Mouse (Mus musculus): ENCODE measurements at regions not wholly inside any gene's neighbourhood (a gene's known extent, or its start where the extent isn't known, plus 50 kb on each side); places are given as distances from the start of the nearest gene placed in this dataset.

GRCm38 (mm10) chr14:97088863-97089262 is 570.0 kb upstream of the Klhl1 start:
- Histone ChIP-seq H3K27me3 (ENCODE audit: control insufficient read depth, insufficient read depth, low read length) (no peaks in the 10 kb centered on the region), H3K36me3 (ENCODE audit: control insufficient read depth, insufficient read depth, low read length) (no peaks in the 10 kb centered on the region)
- ATAC-seq (ENCODE audit: low FRiP score, low TSS enrichment), result no peak

DNA sequence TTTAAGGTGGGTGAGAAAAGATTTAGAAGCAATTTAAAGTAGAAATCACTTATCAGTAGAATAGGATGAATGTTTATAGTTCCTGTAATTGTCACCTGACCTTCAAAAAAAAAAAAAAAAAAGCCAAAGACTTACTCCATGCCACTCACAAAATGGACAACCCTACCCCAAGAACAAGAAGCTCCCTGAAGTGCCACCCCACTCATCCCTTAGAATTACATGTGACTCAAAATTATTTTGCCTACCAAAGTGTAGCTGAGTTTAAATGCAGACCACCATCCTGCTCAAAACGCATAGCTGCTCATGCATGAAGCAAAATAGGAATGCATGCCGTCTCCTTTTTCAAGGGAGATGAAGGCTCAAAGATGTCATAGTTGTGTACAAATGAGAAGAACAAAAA is 568.4 kb upstream of the Klhl1 start:
- DNase-seq (ENCODE audit: low spot score), result no peak
- H3K27ac ChIP-seq (replicated peaks), result no peak overlapping the region
- no peak for ATAC-seq (ENCODE audit: low FRiP score, low TSS enrichment)
- no peaks in the 10 kb centered on the region for H3K4me1 ChIP-seq (replicated peaks; ENCODE audit: control insufficient read depth, insufficient read depth)
- no peak overlapping the region for H3K9ac ChIP-seq (ENCODE audit: low read length)
- no peaks in the 10 kb centered on the region for H3K27me3 ChIP-seq (ENCODE audit: control insufficient read depth, insufficient read depth, low read length)
- no peak for TF ChIP-seq CTCF (IDR thresholded peaks at IDR 0.05; ENCODE audit: low read depth)
- no peaks in the 10 kb centered on the region for H3K9me3 ChIP-seq (ENCODE audit: control insufficient read depth, low read length)
- H3K36me3 ChIP-seq (ENCODE audit: control insufficient read depth, insufficient read depth, low read length), result no peaks in the 10 kb centered on the region
- WGBS, result 74% methylated on average over 2 of the region's 2 CpGs
- no peak overlapping the region for H3K4me2 ChIP-seq (replicated peaks; ENCODE audit: low read depth)
- no peak overlapping the region for H3K4me3 ChIP-seq (ENCODE audit: low read depth, low read length)

More at GRCm38 (mm10) chr14:97088863-97089262, 570.0 kb upstream of the Klhl1 start:
- Histone ChIP-seq H3K4me2 (replicated peaks; ENCODE audit: low read depth) (no peak overlapping the region), H3K4me1 (replicated peaks; ENCODE audit: control insufficient read depth, insufficient read depth) (no peaks in the 10 kb centered on the region), H3K27ac (replicated peaks) (no peak overlapping the region), H3K4me3 (ENCODE audit: low read depth, low read length) (no peak overlapping the region), H3K9me3 (ENCODE audit: control insufficient read depth, low read length) (no peaks in the 10 kb centered on the region), H3K9ac (ENCODE audit: low read length) (no peak overlapping the region)
- WGBS, result 80% methylated on average over 4 of the region's 4 CpGs
- TF ChIP-seq CTCF (IDR thresholded peaks at IDR 0.05; ENCODE audit: low read depth), result no peak
- TF ChIP-seq EP300 (optimal IDR thresholded peaks at IDR 0.05), result no peak
- DNase-seq (ENCODE audit: low spot score), result no peak

- Histone ChIP-seq H3K36me3 (ENCODE audit: control insufficient read depth, insufficient read depth, low read length) (no peaks in the 10 kb centered on the region), H3K4me1 (replicated peaks; ENCODE audit: control insufficient read depth, insufficient read depth) (no peaks in the 10 kb centered on the region), H3K9ac (ENCODE audit: low read length) (no peak overlapping the region), H3K27me3 (ENCODE audit: control insufficient read depth, insufficient read depth, low read length) (no peaks in the 10 kb centered on the region), H3K4me3 (ENCODE audit: low read depth, low read length) (no peak overlapping the region), H3K9me3 (ENCODE audit: control insufficient read depth, low read length) (no peaks in the 10 kb centered on the region), H3K27ac (replicated peaks) (no peak overlapping the region), H3K4me2 (replicated peaks; ENCODE audit: low read depth) (no peak overlapping the region)
- ATAC-seq (ENCODE audit: low FRiP score, low TSS enrichment), result no peak
- WGBS, result 65% methylated on average over 5 of the region's 5 CpGs
- no peak for DNase-seq (ENCODE audit: low spot score)
- TF ChIP-seq EP300 (optimal IDR thresholded peaks at IDR 0.05), result no peak
- no peak for TF ChIP-seq CTCF (IDR thresholded peaks at IDR 0.05; ENCODE audit: low read depth)
Measured at GRCm38 (mm10) chr14:97086363-97087309, 567.7 kb upstream of the Klhl1 start.

DNA sequence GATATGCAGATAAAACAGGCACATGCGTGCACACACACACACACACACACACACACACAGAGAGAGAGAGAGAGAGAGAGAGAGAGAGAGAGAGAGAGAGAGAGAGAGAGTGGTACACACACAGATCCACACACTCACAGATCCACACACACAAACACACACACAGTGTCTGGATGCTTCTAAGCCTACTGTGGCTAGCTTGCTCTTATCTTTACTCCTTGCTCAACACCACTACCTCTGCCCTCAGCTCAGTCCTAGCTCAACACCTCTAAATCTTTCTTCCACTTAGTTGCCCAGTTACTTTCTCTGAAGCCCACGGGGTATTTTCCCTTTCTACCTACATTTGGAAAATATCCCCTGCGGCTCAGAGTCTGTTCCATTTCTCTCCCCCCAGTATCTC is 555.9 kb upstream of the Klhl1 start:
- no peaks in the 10 kb centered on the region for H3K27me3 ChIP-seq (ENCODE audit: control insufficient read depth, insufficient read depth, low read length)
- H3K4me3 ChIP-seq (ENCODE audit: low read depth, low read length), result no peak overlapping the region
- no peaks in the 10 kb centered on the region for H3K36me3 ChIP-seq (ENCODE audit: control insufficient read depth, insufficient read depth, low read length)
- no peak overlapping the region for H3K4me2 ChIP-seq (replicated peaks; ENCODE audit: low read depth)
- no peak for TF ChIP-seq EP300 (optimal IDR thresholded peaks at IDR 0.05)
- TF ChIP-seq CTCF (IDR thresholded peaks at IDR 0.05; ENCODE audit: low read depth), result no peak
- DNase-seq (ENCODE audit: low spot score) (no peak), ATAC-seq (ENCODE audit: low FRiP score, low TSS enrichment) (no peak)
- H3K27ac ChIP-seq (replicated peaks), result no peak overlapping the region
- H3K9ac ChIP-seq (ENCODE audit: low read length), result no peak overlapping the region
- H3K9me3 ChIP-seq (ENCODE audit: control insufficient read depth, low read length), result no peaks in the 10 kb centered on the region
- no peaks in the 10 kb centered on the region for H3K4me1 ChIP-seq (replicated peaks; ENCODE audit: control insufficient read depth, insufficient read depth)
- WGBS, result 82% methylated on average over 3 of the region's 3 CpGs

DNA sequence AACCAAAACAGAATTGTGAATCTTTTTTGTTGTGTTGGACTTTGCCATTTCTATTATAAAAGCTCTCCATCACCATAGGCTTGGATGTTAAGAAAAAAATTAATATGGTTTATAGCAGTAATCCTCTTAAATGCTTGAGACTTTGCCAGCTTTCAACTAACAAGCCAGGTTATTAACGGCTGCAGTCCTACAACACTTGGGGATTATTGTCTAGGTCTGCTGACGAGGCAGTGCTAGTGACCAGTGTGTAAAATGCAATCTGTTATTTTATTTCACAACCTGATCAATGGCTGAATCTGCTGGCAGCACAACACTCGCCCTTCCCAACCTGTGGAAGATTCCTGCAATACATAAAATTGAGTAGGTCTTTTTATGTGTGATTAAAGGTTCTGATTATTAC is 549.9 kb upstream of the Klhl1 start:
- Histone ChIP-seq H3K27me3 (ENCODE audit: control insufficient read depth, insufficient read depth, low read length) (no peaks in the 10 kb centered on the region), H3K4me1 (replicated peaks; ENCODE audit: control insufficient read depth, insufficient read depth) (no peaks in the 10 kb centered on the region), H3K9me3 (ENCODE audit: control insufficient read depth, low read length) (no peaks in the 10 kb centered on the region), H3K36me3 (ENCODE audit: control insufficient read depth, insufficient read depth, low read length) (no peaks in the 10 kb centered on the region), H3K4me2 (replicated peaks; ENCODE audit: low read depth) (no peak overlapping the region), H3K4me3 (ENCODE audit: low read depth, low read length) (no peak overlapping the region), H3K27ac (replicated peaks) (no peak overlapping the region), H3K9ac (ENCODE audit: low read length) (no peak overlapping the region)
- no peak for DNase-seq (ENCODE audit: low spot score)
- no peak for ATAC-seq (ENCODE audit: low FRiP score, low TSS enrichment)
- TF ChIP-seq EP300 (optimal IDR thresholded peaks at IDR 0.05), result no peak
- TF ChIP-seq CTCF (IDR thresholded peaks at IDR 0.05; ENCODE audit: low read depth), result no peak
- WGBS, result 41% methylated on average over 3 of the region's 3 CpGs

- no peak overlapping the region for H3K4me3 ChIP-seq (ENCODE audit: low read depth, low read length)
- no peaks in the 10 kb centered on the region for H3K9me3 ChIP-seq (ENCODE audit: control insufficient read depth, low read length)
- no peaks in the 10 kb centered on the region for H3K4me1 ChIP-seq (replicated peaks; ENCODE audit: control insufficient read depth, insufficient read depth)
- H3K27ac ChIP-seq (replicated peaks), result no peak overlapping the region
- no peaks in the 10 kb centered on the region for H3K36me3 ChIP-seq (ENCODE audit: control insufficient read depth, insufficient read depth, low read length)
- H3K27me3 ChIP-seq (ENCODE audit: control insufficient read depth, insufficient read depth, low read length), result no peaks in the 10 kb centered on the region
- WGBS, result 45% methylated on average over 5 of the region's 5 CpGs
- DNase-seq (ENCODE audit: low spot score), result no peak
- TF ChIP-seq CTCF (IDR thresholded peaks at IDR 0.05; ENCODE audit: low read depth), result no peak
- no peak overlapping the region for H3K9ac ChIP-seq (ENCODE audit: low read length)
- no peak for ATAC-seq (ENCODE audit: low FRiP score, low TSS enrichment)
- no peak overlapping the region for H3K4me2 ChIP-seq (replicated peaks; ENCODE audit: low read depth)
Measured at GRCm38 (mm10) chr14:97068313-97068712, 549.4 kb upstream of the Klhl1 start.
